Mouse (Mus musculus) c-Kit-positive CD71-negative TER-119-negative erythroid progenitor cells, embryonic 14.5 days (primary cell): ENCODE measurements around the gene Pogk.
A peak's percentile ranks its signal among the peaks of the same experiment; 100 is the strongest.

Experiments used
- DNase-seq: peaks from one replicate; pipeline ENCODE4 v3.0.0-alpha.2; 2013; ENCODE audit warnings: low read depth

Gene Pogk

GRCm38 (mm10) chr1:166379013-166379629, 30.5 kb downstream of the Pogk start, which contains the start of gene Tada1:
TSS of gene Tada1 (plus strand) at chr1:166379097.
- DNase-seq, result peak; percentile 66

- no peak for DNase-seq
These were observed 31.1 kb downstream of the Pogk start for GRCm38 (mm10) chr1:166378431-166379012.

- no peak for DNase-seq
These were observed 32.5 kb downstream of the Pogk start for GRCm38 (mm10) chr1:166377171-166377570.

- DNase-seq, result no peak
These were observed 46.5 kb downstream of the Pogk start for GRCm38 (mm10) chr1:166363122-166363521.

- no peak for DNase-seq
These were observed 47.0 kb downstream of the Pogk start for GRCm38 (mm10) chr1:166362659-166363058.

GRCm38 (mm10) chr1:166361842-166362241, 47.8 kb downstream of the Pogk start:
- no peak for DNase-seq

GRCm38 (mm10) chr1:166360896-166361295, 48.8 kb downstream of the Pogk start:
- no peak for DNase-seq

- no peak for DNase-seq
These were observed 49.4 kb downstream of the Pogk start for GRCm38 (mm10) chr1:166360157-166360855.

- no peak for DNase-seq
These were observed 59.9 kb downstream of the Pogk start for GRCm38 (mm10) chr1:166349751-166350150.

GRCm38 (mm10) chr1:166349341-166349740, 60.3 kb downstream of the Pogk start:
- DNase-seq, result no peak

- no peak for DNase-seq
These were observed 62.8 kb downstream of the Pogk start for GRCm38 (mm10) chr1:166346906-166347305.

- no peak for DNase-seq
These were observed 64.1 kb downstream of the Pogk start for GRCm38 (mm10) chr1:166345602-166346001.

GRCm38 (mm10) chr1:166344300-166345077, 65.2 kb downstream of the Pogk start:
- no peak for DNase-seq

GRCm38 (mm10) chr1:166343586-166343985, 66.1 kb downstream of the Pogk start:
- DNase-seq, result no peak

GRCm38 (mm10) chr1:166342539-166342938, 67.1 kb downstream of the Pogk start:
- DNase-seq, result no peak

- DNase-seq, result no peak
These were observed 67.6 kb downstream of the Pogk start for GRCm38 (mm10) chr1:166342060-166342459.

- DNase-seq, result peak; percentile 10
These were observed 70.6 kb downstream of the Pogk start for GRCm38 (mm10) chr1:166339110-166339509.
